9 mouse cellular contexts compared by ENCODE assay signal in genomic region chr4:59323231-59323651, GRCm38 (mm10).
DNase-seq lines count a peak whose midpoint lies in the region; ATAC-seq and TF ChIP-seq lines count a peak whose summit lies in the region.
"Had no signal": no experiment of that assay in that cellular context is flagged by ENCODE, and none has a peak within 500 bp of the region (broad histone marks: within the 10 kb centered on the region; RNA-seq: fewer than 3 reads in every experiment).

No protein-coding gene starts in this region.

- DNase-seq in heart, postnatal 4 days, result no peak
- peak; percentile 26 for DNase-seq in testis, postnatal 10 days (ENCODE audit: low spot score)
- DNase-seq in testis, postnatal 14 days (ENCODE audit: low spot score), result no peak
- no peak for DNase-seq in B cell, adult 2 months
- DNase-seq in spleen, postnatal 14 days (ENCODE audit: low spot score in 2 of 2), result no peak
- DNase-seq: right cerebral cortex, postnatal 25 days had no signal

- no peaks in the 10 kb centered on the region for H3K36me3 ChIP-seq in heart, embryonic 14.5 days (ENCODE audit: control insufficient read depth, insufficient read depth, low read length)
- H3K36me3 ChIP-seq: kidney, embryonic 15.5 days had no signal

- TF ChIP-seq CTCF in embryonic fibroblast, embryonic 13.5 days (IDR thresholded peaks at IDR 0.05; ENCODE audit: borderline replicate concordance, insufficient read depth, low read length), result no peak

- no peaks in the 10 kb centered on the region for H3K9me3 ChIP-seq in heart, embryonic 14.5 days (ENCODE audit: control insufficient read depth, low read length)
- H3K9me3 ChIP-seq: kidney, embryonic 15.5 days had no signal

- no peak; the same call in 1 of the 2 replicates for TF ChIP-seq POLR2A in embryonic fibroblast, embryonic 13.5 days (IDR thresholded peaks at IDR 0.05; ENCODE audit: low read depth, low read length)

- no peak overlapping the region for H3K9ac ChIP-seq in heart, embryonic 14.5 days (ENCODE audit: low read length)
- H3K9ac ChIP-seq: kidney, embryonic 15.5 days had no signal

- H3K27ac ChIP-seq in heart, embryonic 14.5 days (replicated peaks in 1 of 2; ENCODE audit: control insufficient read depth in 1 of 2, insufficient read depth in 1 of 2, low read depth in 2 of 2, low read length in 2 of 2), result peak overlapping the region; percentile 3 to 35; a peak in 2 of 4 replicates
- peak overlapping the region; percentile 92 for H3K27ac ChIP-seq in embryonic fibroblast, embryonic 13.5 days (ENCODE audit: insufficient read depth, low read length)
- H3K27ac ChIP-seq: kidney, embryonic 15.5 days had no signal

- no peak overlapping the region for H3K4me2 ChIP-seq in heart, embryonic 14.5 days (ENCODE audit: low read length)
- H3K4me2 ChIP-seq: kidney, embryonic 15.5 days had no signal

- WGBS in heart, embryonic 14.5 days, result 20% methylated on average over 7 of the region's 7 CpGs

- no peak overlapping the region for H3K4me3 ChIP-seq in heart, embryonic 14.5 days (ENCODE audit: control insufficient read depth in 1 of 2, insufficient read depth in 1 of 2, low read depth in 1 of 2, low read length in 2 of 2)
- no peak overlapping the region for H3K4me3 ChIP-seq in embryonic fibroblast, embryonic 13.5 days (ENCODE audit: insufficient read depth, low read length)
- H3K4me3 ChIP-seq: kidney, embryonic 15.5 days had no signal

- H3K4me1 ChIP-seq in heart, embryonic 14.5 days (ENCODE audit: control insufficient read depth in 2 of 2, insufficient read depth in 2 of 2, low read length in 2 of 2), result peaks cover 13 to 18% of the 10 kb centered on the region in 2 experiments
- H3K4me1 ChIP-seq in embryonic fibroblast, embryonic 13.5 days (ENCODE audit: control insufficient read depth, insufficient read depth, low read length), result peaks cover 40% of the 10 kb centered on the region

- no peaks in the 10 kb centered on the region for H3K27me3 ChIP-seq in heart, embryonic 14.5 days (ENCODE audit: control insufficient read depth, insufficient read depth, low read length)
- H3K27me3 ChIP-seq: kidney, embryonic 15.5 days had no signal

- 0 out of 2 replicates have a peak, but pooled peaks have one; percentile 31 for ATAC-seq in heart, embryonic 14.5 days (ENCODE audit: insufficient number of reproducible peaks, insufficient read depth, low FRiP score, low read depth)
